10 mouse cellular contexts compared by ENCODE assay signal in genomic region chr4:8423392-8424045, GRCm38 (mm10).
DNase-seq lines count a peak whose midpoint lies in the region; ATAC-seq and TF ChIP-seq lines count a peak whose summit lies in the region.
"Had no signal": no experiment of that assay in that cellular context is flagged by ENCODE, and none has a peak within 500 bp of the region (broad histone marks: within the 10 kb centered on the region; RNA-seq: fewer than 3 reads in every experiment).

No protein-coding gene starts in this region.

- H3K9ac ChIP-seq in embryonic facial prominence, embryonic 11.5 days (replicated peaks; ENCODE audit: low read length) = no peak overlapping the region
- H3K9ac ChIP-seq in kidney, postnatal 0 days (ENCODE audit: low read depth, low read length) = no peak overlapping the region
- H3K9ac ChIP-seq in embryonic facial prominence, embryonic 13.5 days = no peak overlapping the region
- H3K9ac ChIP-seq in neural tube, embryonic 13.5 days = no peak overlapping the region

- no peaks in the 10 kb centered on the region for H3K9me3 ChIP-seq in embryonic facial prominence, embryonic 11.5 days (replicated peaks; ENCODE audit: control insufficient read depth, low read length)
- no peaks in the 10 kb centered on the region for H3K9me3 ChIP-seq in embryonic facial prominence, embryonic 10.5 days
- H3K9me3 ChIP-seq in kidney, postnatal 0 days (replicated peaks; ENCODE audit: low read length) = no peaks in the 10 kb centered on the region
- no peaks in the 10 kb centered on the region for H3K9me3 ChIP-seq in embryonic facial prominence, embryonic 13.5 days
- no peaks in the 10 kb centered on the region for H3K9me3 ChIP-seq in neural tube, embryonic 13.5 days

- no peaks in the 10 kb centered on the region for H3K36me3 ChIP-seq in embryonic facial prominence, embryonic 11.5 days (replicated peaks; ENCODE audit: control insufficient read depth, insufficient read depth, low read depth, low read length)
- no peaks in the 10 kb centered on the region for H3K36me3 ChIP-seq in embryonic facial prominence, embryonic 10.5 days (replicated peaks)
- H3K36me3 ChIP-seq in kidney, postnatal 0 days (ENCODE audit: insufficient read depth, low read length) = no peaks in the 10 kb centered on the region
- H3K36me3 ChIP-seq in embryonic facial prominence, embryonic 13.5 days = no peaks in the 10 kb centered on the region
- no peaks in the 10 kb centered on the region for H3K36me3 ChIP-seq in neural tube, embryonic 13.5 days

- H3K4me1 ChIP-seq in embryonic facial prominence, embryonic 11.5 days (ENCODE audit: control insufficient read depth, insufficient read depth, low read length) = peaks cover 6% of the 10 kb centered on the region; the same call in 1 of the 2 replicates
- peaks cover 24% of the 10 kb centered on the region for H3K4me1 ChIP-seq in embryonic facial prominence, embryonic 10.5 days
- H3K4me1 ChIP-seq in kidney, postnatal 0 days (replicated peaks; ENCODE audit: insufficient read depth, low read length) = no peaks in the 10 kb centered on the region
- peaks cover 16% of the 10 kb centered on the region for H3K4me1 ChIP-seq in embryonic facial prominence, embryonic 13.5 days
- H3K4me1 ChIP-seq in neural tube, embryonic 13.5 days (replicated peaks) = peaks cover 6% of the 10 kb centered on the region; the same call in 1 of the 2 replicates

- H3K4me3 ChIP-seq in embryonic facial prominence, embryonic 11.5 days (ENCODE audit: low read depth, low read length) = no peak overlapping the region
- H3K4me3 ChIP-seq in embryonic facial prominence, embryonic 10.5 days = no peak overlapping the region
- no peak overlapping the region for H3K4me3 ChIP-seq in kidney, postnatal 0 days (replicated peaks; ENCODE audit: low read depth, low read length)
- no peak overlapping the region for H3K4me3 ChIP-seq in embryonic facial prominence, embryonic 13.5 days
- H3K4me3 ChIP-seq in neural tube, embryonic 13.5 days = no peak overlapping the region

- ATAC-seq in embryonic facial prominence, embryonic 11.5 days (replicated peaks; ENCODE audit: insufficient number of reproducible peaks, low FRiP score, low TSS enrichment, low read depth) = peak; percentile 66; the same call in 1 of the 2 replicates
- no peak for ATAC-seq in kidney, postnatal 0 days (replicated peaks; ENCODE audit: low FRiP score, low read depth)
- no peak for ATAC-seq in embryonic facial prominence, embryonic 13.5 days (ENCODE audit: insufficient number of reproducible peaks, insufficient read depth, low FRiP score, low TSS enrichment, low read depth)
- 0 out of 2 replicates have a peak, but pooled peaks have one; percentile 27 for ATAC-seq in neural tube, embryonic 13.5 days (ENCODE audit: low read depth)
- ATAC-seq: Patski had no signal

- no peak overlapping the region for H3K4me2 ChIP-seq in embryonic facial prominence, embryonic 11.5 days (ENCODE audit: low read depth, low read length)
- no peak overlapping the region for H3K4me2 ChIP-seq in kidney, postnatal 0 days (ENCODE audit: low read length)
- H3K4me2 ChIP-seq in embryonic facial prominence, embryonic 13.5 days = peak overlapping the region; percentile 16
- no peak overlapping the region for H3K4me2 ChIP-seq in neural tube, embryonic 13.5 days

- no peak for TF ChIP-seq CTCF in kidney, postnatal 0 days (IDR thresholded peaks at IDR 0.05; ENCODE audit: low read depth)

- peak; percentile 94 for DNase-seq in embryonic facial prominence, embryonic 11.5 days (ENCODE audit: low spot score)
- no peak for DNase-seq in embryonic facial prominence, embryonic 10.5 days (ENCODE audit: low spot score)
- peak; percentile 76 for DNase-seq in kidney, postnatal 0 days (ENCODE audit: low spot score)
- DNase-seq in kidney, postnatal 10 days = no peak
- no peak for DNase-seq in urinary bladder, postnatal 25 days (ENCODE audit: low spot score)
- no peak for DNase-seq in right cerebral cortex, postnatal 36 days (ENCODE audit: low spot score in 2 of 2)
- DNase-seq: cerebellum, adult 11-12 months had no signal

- 30% methylated on average over 16 of the region's 16 CpGs for WGBS in embryonic facial prominence, embryonic 11.5 days
- WGBS in embryonic facial prominence, embryonic 10.5 days = 38% methylated on average over 16 of the region's 16 CpGs
- WGBS in kidney, postnatal 0 days = 49% methylated on average over 16 of the region's 16 CpGs
- 25% methylated on average over 16 of the region's 16 CpGs for WGBS in embryonic facial prominence, embryonic 13.5 days
- 64% methylated on average over 16 of the region's 16 CpGs for WGBS in neural tube, embryonic 13.5 days

- H3K27me3 ChIP-seq in embryonic facial prominence, embryonic 11.5 days (ENCODE audit: control insufficient read depth, insufficient read depth, low read length) = no peaks in the 10 kb centered on the region
- H3K27me3 ChIP-seq in embryonic facial prominence, embryonic 10.5 days (replicated peaks; ENCODE audit: low read depth, poor library complexity, severe bottlenecking) = peaks cover 14% of the 10 kb centered on the region; the same call in 1 of the 2 replicates
- H3K27me3 ChIP-seq in kidney, postnatal 0 days (ENCODE audit: insufficient read depth, low read length) = no peaks in the 10 kb centered on the region
- peaks cover 14% of the 10 kb centered on the region; the same call in 1 of the 2 replicates for H3K27me3 ChIP-seq in embryonic facial prominence, embryonic 13.5 days
- H3K27me3 ChIP-seq in neural tube, embryonic 13.5 days = no peaks in the 10 kb centered on the region
- H3K27me3 ChIP-seq: Patski had no signal

- 0 out of 2 replicates have a peak overlapping the region, but pooled peaks have one; percentile 8 for H3K27ac ChIP-seq in embryonic facial prominence, embryonic 11.5 days (replicated peaks; ENCODE audit: low read depth, low read length)
- no peak overlapping the region for H3K27ac ChIP-seq in embryonic facial prominence, embryonic 10.5 days (replicated peaks)
- no peak overlapping the region for H3K27ac ChIP-seq in kidney, postnatal 0 days
- no peak overlapping the region for H3K27ac ChIP-seq in embryonic facial prominence, embryonic 13.5 days
- no peak overlapping the region for H3K27ac ChIP-seq in neural tube, embryonic 13.5 days (replicated peaks)

Comparison
In these comparisons a context has a peak if more than half of its experiments do, and no peak if none do; other contexts are left out.
1. ATAC-seq: peak in embryonic facial prominence, embryonic 11.5 days (single experiment) and neural tube, embryonic 13.5 days (single experiment); none in kidney, postnatal 0 days (single experiment) and embryonic facial prominence, embryonic 13.5 days (single experiment).
2. DNase-seq: peak in embryonic facial prominence, embryonic 11.5 days (single experiment) and kidney, postnatal 0 days (single experiment); none in embryonic facial prominence, embryonic 10.5 days (single experiment), kidney, postnatal 10 days (single experiment), urinary bladder, postnatal 25 days (single experiment) and right cerebral cortex, postnatal 36 days (0 of 2).